Mouse (Mus musculus) ovary, postnatal 36 days (tissue): Measurements from ENCODE around the gene Arid4b.
"Not testable (repeated sequence)": the region's sequence is repeated elsewhere in the genome, so short reads cannot be mapped to it uniquely, and the experiment has no call there.

Experiments
- DNase-seq: peaks from one replicate; pipeline ENCODE4 v3.0.0; 2022; ENCODE audit warnings: low spot score, mixed read lengths

The Arid4b gene

DNA sequence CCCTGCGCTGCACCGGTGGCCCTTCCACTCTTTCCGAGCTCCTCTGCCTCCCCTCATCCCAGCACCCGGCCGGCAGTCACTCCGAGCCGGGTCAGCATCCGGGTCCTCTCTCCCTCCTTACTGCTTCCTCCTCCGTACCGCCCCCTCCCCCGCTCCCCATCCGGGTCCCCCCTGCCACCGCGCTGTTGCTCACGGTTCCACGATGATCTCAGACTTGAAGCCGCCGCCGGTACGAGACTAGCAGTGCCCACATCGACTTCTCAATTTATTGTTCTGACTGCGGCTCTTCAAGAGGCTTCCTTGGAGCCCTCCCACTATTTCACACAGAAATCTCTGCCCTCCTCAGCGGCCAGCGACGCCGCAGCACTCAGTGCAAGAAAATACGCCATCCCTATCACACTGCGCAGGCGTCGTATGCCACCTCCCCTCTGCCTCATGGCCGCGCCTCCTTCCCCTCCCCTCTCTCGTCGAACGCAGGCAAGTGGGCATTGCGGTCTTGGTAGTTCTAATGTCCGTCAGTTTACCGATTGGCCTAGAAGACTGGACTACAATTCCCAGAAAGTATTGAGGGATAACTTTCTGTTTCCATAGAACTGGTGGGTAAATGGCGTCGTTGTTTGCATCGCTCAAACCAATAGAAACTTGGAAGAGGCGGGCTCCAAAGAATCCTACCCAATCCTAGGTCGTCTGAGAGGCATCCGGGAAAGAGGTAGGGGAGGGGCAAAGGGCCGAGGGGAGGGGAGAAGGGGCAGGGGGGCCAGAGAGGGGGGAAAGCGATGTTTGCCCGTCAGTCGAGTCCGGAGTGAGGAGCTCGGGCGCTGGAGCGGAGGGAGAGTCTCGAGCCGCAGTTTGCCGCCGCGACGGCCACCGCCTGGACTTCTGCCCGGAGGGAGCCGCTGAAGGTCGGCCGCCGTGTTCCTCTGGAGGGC lies at the start of gene Arid4b, which contains the start of gene Ggps1:
TSS of gene Arid4b (plus strand) at position 220 of the 929 bp plus-strand sequence.
TSS of gene Ggps1 (minus strand) at position 476 of the 929 bp plus-strand sequence.
- peak; percentile 94 for DNase-seq

DNA sequence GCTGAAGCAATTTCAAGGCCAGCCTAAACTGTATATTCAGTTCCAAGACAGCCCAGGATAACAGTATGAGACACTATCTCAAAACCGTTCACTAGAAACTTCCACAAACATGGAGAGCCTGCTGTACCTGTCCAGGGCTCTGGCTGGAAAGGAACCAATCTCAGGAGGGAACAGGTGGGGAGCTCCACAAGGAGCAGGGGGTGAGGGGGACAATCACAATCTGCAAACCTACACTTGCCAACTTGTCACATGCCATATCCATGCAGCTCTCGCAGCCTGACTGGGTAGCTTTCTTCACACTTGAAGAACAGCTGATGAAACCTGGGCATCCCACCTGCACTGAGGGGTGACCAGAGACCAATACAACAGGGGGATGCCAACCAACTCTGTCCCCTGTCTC lies 49.0 kb upstream of the Arid4b start:
- no peak for DNase-seq

GRCm38 (mm10) chr13:14014540-14014939 lies 48.5 kb upstream of the Arid4b start:
- no peak for DNase-seq

DNA sequence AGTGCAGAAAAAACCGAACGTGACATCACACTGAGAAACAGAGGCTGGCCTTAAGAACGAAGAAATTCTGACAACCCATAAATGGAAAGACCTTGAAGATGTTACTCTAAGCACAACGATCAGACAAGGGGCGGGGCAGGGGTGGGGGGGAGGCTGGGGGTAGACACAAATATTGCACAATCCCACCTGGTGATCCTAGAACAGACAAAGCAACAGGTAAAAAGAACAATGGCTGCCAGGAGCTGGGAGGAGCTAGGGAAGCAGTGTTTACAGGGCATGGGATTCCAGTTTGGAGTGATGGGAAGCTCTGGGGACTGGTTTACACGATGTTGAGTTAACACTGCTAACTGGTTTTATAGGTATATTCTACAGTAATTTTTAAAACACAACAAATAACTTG lies 47.4 kb upstream of the Arid4b start:
- DNase-seq = no peak

DNA sequence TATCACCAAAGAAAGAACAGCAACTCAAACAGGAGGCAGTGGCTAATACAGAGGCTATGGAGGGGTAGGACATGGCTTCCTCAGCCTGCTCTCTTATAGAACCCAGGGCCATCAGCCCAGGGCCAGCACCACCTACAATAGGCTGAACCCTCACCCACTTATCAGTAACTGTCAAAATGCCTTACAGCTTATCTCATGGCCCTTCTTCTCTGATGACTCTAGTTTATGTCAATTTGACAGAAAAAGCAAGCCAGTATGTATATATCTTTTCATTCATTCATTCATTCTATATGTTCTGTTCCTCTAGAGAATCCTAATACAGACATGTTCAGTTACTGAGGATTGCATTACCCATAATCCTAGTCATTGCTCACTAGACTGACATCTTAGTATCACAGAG lies 44.7 kb upstream of the Arid4b start:
- no peak for DNase-seq

DNA sequence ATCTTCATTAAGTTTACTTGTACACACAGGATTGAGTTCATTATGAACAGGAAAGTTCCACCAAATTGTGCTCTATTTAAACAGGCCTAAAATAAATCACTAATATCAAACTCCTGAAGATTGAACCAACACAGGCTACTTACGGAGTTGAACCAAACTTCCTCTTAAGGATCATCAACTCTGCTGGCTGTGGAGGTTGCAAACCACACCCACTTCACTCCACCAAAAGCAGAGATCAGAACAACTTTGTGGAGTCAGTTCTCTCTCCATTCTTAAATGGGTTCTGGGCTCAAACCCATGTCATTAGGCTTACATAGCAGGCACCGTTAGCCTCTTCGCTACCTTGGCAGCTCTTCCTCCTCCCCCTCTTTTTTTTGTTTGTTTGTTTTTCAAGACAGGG lies 44.2 kb upstream of the Arid4b start:
- no peak for DNase-seq

GRCm38 (mm10) chr13:14021417-14021816 lies 41.6 kb upstream of the Arid4b start:
- DNase-seq = not testable (repeated sequence)

- DNase-seq = no peak
Observed at GRCm38 (mm10) chr13:14025554-14025953, 37.5 kb upstream of the Arid4b start.

DNA sequence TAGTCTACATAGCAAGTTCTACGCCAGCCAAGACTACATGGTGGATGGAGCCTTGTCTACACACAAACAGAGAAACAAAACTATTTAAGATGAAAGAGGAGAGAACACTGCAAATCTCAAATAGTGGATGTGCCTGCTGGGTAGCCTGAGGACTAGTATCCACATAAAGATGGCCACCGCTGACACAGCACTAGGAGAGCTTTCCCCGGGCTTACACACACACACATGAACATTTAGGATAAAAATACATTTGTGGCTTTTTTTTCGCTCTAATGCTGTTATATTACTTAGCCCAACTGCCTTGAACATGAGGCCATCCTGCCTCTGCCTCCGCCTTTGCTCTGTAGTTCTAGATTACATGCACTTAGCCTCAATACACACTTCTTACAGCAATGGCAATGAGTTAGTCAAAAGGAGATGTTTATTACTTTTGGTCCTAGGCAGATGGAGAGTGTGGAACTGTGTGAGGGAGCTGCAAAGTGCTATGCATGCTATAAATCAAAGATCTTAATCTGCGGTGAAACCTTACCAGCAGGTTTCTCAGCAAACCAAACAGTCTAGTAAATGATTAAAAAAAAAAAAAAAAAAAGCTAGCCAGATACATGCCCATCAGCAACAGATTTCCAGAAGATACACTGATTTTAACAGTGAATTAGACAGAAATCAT lies 36.7 kb upstream of the Arid4b start:
- no peak for DNase-seq

GRCm38 (mm10) chr13:14033309-14034072 lies 29.5 kb upstream of the Arid4b start:
- DNase-seq = no peak

DNA sequence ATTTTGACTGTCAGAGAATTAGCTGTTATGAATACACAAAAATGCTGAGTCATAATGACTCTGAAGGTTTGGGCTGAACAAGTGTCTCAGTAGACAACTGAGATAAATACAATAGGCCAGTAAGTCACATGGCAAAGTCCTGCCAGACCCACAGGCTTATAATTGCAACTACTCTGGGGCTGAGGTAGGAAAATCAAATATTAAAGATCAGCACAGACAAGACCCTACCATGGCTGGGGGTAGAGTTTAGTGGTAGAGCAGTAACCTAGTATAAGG lies 29.0 kb upstream of the Arid4b start:
- no peak for DNase-seq

DNA sequence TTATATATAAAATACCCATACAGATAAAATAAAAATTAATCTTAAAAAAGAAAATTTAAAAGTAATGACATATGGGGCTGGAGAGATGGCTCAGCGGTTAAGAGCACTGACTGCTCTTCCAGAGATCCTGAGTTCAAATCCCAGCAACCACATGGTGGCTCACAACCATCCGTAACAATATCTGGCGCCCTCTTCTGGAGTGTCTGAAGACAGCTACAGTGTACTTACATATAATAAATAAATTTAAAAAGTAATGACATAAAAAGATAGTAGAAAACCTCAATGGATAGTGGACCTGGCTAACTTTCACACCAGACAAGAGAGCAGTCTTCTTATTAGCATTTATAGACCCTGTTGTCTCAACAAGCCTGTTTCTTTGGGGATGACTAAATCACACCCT lies 27.7 kb upstream of the Arid4b start:
- DNase-seq = not testable (repeated sequence)

DNA sequence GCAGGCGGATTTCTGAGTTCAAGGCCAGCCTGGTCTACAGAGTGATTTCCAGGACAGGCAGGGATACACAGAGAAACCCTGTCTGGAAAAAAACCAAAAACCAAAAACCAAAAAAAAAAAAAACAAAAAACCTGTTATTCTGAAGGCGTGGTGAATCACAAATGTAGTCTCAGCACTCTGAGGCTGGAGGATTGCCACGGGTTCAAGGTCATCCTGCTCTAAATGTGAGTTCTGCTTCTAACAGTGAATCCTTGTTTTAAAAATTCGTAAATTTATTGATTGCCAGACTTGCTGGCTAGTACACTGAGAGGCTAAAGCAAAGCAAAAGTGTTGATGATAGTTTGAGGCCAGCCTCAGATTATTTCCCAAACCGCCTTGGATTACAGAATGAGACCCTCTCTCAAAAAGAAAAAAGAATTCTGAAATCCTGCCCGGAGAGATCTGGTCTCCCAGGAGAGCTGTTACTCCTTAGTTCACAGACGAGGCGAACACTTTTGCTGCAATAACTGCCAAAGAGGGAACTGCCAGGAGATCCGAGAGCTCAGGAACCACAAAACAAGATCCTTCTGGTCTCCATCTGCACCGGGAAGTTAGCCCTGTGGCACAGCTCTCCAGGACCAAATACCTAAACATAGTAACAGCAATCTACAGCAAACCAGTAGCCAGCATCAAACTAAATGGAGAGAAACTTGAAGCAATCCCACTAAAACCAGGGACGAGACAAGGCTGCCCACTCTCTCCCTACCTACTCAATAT lies 27.0 kb upstream of the Arid4b start:
- no peak for DNase-seq

DNA sequence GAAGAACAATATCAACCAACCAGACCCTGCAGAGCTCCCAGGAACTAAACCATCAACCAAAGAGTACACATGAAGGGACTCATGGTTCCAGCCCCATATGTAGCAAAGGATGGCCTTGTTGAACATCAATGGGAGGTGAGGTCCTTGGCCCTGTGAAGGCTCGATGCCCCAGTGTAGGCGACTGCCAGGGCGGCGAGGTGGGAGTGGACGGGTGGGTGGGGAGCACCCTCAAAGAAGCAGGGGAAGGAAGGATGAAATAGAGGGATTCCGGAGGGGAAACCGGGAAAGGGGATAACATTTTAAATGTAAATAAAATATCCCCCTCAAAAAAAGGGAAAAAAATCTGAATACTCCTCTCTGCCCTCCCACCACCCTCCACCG lies 24.1 kb upstream of the Arid4b start:
- DNase-seq = no peak

DNA sequence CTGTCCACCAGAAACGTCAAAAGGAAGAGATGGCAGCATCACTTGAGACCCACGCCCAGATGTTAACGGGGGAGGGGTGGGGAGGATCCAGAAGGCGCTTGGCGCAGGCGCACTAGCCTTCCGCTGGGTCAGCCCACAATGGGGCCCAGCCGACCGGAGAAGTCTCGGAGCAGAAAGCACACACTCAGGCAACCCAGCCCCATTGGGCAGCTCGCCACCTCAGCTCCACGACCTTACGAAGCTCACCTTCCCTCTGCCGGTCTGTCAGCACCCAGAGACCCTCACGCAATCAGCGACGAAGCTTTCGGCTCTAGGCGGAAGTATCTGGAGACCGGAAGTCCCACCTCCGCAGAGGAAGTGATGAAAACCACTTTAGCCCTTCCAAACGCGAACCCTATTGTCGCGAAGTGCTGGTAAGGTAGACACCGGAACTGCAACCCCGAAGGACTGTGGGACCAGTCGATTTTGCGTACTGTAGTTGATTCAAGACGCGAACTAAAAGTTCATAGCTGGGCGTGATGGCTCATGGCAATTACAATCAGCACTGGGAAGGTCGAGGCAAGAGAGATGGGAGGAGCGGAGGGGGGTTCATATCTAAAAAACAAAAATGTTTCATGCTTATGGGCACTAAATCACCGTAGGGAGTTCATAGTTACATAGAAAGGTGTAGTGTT lies 23.6 kb upstream of the Arid4b start, which contains the start of gene Tbce:
TSS of gene Tbce (minus strand) at position 347 of the 674 bp plus-strand sequence.
- peak; percentile 89 for DNase-seq

GRCm38 (mm10) chr13:14040186-14040585 lies 22.8 kb upstream of the Arid4b start:
- DNase-seq = no peak

DNA sequence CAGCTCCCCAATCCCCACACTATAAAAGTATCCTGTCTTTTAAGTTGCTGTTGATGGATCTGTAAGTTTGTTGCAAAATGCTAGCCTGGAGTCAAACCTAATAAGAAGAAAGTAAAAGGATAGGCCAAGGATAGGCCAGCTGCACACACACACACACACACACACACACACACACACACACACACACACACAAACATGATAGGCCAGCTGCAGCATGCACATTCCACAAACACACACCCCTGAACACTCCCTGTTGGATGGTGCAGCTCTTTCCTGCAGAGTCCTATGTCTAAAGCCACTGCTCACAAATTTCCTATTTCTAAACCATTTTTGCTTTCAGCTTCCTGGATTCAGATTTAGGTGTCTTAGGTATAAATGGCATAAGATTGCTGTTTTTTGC lies 19.2 kb upstream of the Arid4b start:
- DNase-seq = no peak

DNA sequence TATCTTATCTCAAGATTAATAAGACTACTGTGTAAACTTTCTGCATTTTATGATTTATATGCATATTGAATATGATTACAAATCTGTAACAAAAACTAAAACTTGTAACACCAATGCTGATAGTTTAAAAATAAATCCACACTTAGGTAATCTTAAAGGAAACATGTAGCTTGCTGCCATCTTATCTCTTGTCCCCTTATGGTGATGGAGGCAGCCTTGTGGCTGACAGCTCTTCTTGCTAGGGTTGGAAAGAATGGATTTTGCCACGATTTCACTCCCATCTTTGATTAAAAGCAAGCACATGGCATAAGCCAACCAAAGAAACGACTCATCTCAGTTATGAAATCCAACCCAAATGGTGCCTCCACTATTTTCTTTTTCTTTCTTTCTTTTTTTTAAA lies 18.5 kb upstream of the Arid4b start:
- no peak for DNase-seq

DNA sequence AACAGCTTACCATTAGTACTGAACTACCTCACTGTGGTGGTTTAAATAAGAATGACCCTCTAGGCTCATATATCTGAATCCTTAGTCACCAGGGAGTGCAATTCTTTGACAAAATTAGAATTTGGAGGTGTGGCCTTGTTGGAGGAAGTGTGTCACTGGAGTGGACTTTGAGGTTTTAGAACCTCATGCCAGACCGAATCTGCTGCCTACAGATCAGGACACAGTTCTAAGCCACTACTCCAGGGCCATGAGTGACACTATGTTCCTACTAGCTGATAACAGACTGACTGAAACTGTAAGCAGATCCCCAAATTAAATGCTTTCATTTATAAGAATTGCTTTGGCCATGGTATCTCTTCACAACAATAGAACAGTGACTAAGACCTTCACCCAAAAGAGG lies 13.2 kb upstream of the Arid4b start:
- DNase-seq = no peak

GRCm38 (mm10) chr13:14056801-14057200 lies 6.2 kb upstream of the Arid4b start:
- DNase-seq = no peak

GRCm38 (mm10) chr13:14059582-14059981 lies 3.5 kb upstream of the Arid4b start:
- DNase-seq = no peak
